Mouse (Mus musculus) embryonic facial prominence, embryonic 11.5 days (tissue): ENCODE results near the gene Flad1. TPM values are rescaled to one million over a fixed set of nuclear protein-coding genes. Genes with fewer than 3 reads are reported as not detected.

ENCODE experiments used
- ATAC-seq: fragments of 200-750 bp; cut with Nextera tagmentation; replicated peaks from 2 replicates; pipeline ENCODE4 v1.8.0; 2017; ENCODE audit warnings: low read depth; ENCODE audit not compliant: insufficient number of reproducible peaks, low FRiP score, low TSS enrichment
- DNase-seq: peaks from one replicate; pipeline ENCODE4 v3.0.0-alpha.2; 2015; ENCODE audit warnings: low spot score
- H3K27ac ChIP-seq: fragments of 300-500 bp; sonication (generic); replicated peaks from 2 replicates; pipeline ENCODE4 v1.5.1; 2014; ENCODE audit warnings: mild to moderate bottlenecking, low read depth, low read length, control low read depth
- H3K27me3 ChIP-seq: fragments of 300-500 bp; sonication (generic); 2 replicates; pipeline ENCODE4 v1.6.1; 2014; ENCODE audit warnings: mild to moderate bottlenecking, low read length, moderate library complexity, mixed read lengths; ENCODE audit not compliant: control insufficient read depth, insufficient read depth
- H3K36me3 ChIP-seq: fragments of 300-500 bp; sonication (generic); replicated peaks from 2 replicates; pipeline ENCODE4 v1.6.1; 2014; ENCODE audit warnings: low read depth, mild to moderate bottlenecking, low read length, moderate library complexity, mixed read lengths; ENCODE audit not compliant: control insufficient read depth, insufficient read depth
- H3K4me1 ChIP-seq: fragments of 300-500 bp; sonication (generic); 2 replicates; pipeline ENCODE4 v1.6.1; 2014; ENCODE audit warnings: low read length, mixed read lengths; ENCODE audit not compliant: control insufficient read depth, insufficient read depth
- H3K4me2 ChIP-seq: fragments of 300-500 bp; sonication (generic); 2 replicates; pipeline ENCODE4 v1.6.1; 2014; ENCODE audit warnings: low read depth, mild to moderate bottlenecking, control low read depth, low read length, moderate library complexity
- H3K4me3 ChIP-seq: fragments of 300-500 bp; sonication (generic); 2 replicates; pipeline ENCODE4 v1.5.1; 2014; ENCODE audit warnings: low read depth, low read length, control low read depth
- H3K9ac ChIP-seq: fragments of 300-500 bp; sonication (generic); replicated peaks from 2 replicates; pipeline ENCODE4 v1.6.1; 2014; ENCODE audit warnings: mild to moderate bottlenecking, control low read depth, low read length
- H3K9me3 ChIP-seq: fragments of 300-500 bp; sonication (generic); replicated peaks from 2 replicates; pipeline ENCODE4 v1.6.1; 2016; ENCODE audit warnings: mild to moderate bottlenecking, low read length, inconsistent platforms, mixed read lengths; ENCODE audit not compliant: control insufficient read depth
- WGBS: fragments of 180-500 bp; shearing (Covaris S2); extraction: QIAGEN DNeasy Blood & Tissue Kit; methylation state at CpG from one replicate; pipeline ENCODE4 v1.1.7; 2014; 5-methylcytosine and 5-hydroxymethylcytosine counted together
- polyA plus RNA-seq: library from polyadenylated mRNA; unstranded; fragments of >200 nt; fragmentation: Nextera tagmentation; extraction: Ambion mirVana; gene quantifications from 2 replicates; pipeline ENCODE4 v1.2.1, GENCODE M21; 2014

Flad1 gene
- polyA plus RNA-seq, 1 experiment from 2014 or later = 24.4 TPM

DNA sequence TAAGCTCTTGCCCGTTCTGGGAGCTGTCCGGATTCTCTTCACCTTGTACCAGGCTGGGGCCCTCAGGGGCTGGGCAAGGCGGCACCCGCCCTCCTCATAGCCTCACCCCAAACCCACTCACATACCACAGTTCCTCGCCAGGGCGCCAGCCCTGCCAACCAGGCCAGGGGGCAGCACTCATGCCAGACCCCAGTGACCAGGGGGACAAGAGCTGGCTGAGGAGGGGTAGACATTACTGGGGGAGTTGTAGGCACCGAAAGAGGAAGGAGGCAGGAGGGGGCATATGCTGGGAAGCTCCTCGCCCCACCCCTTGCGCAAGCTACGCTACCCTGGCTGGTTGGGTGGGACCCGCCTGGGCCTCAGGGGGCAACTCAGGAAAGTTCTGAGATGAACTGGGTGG lies 24.0 kb downstream of the Flad1 start:
- Histone ChIP-seq H3K4me2 (no peak overlapping the region; the same call in 1 of the 2 replicates), H3K4me1 (peaks cover 14% of the 10 kb centered on the region), H3K4me3 (no peak overlapping the region), H3K27me3 (peaks cover 16% of the 10 kb centered on the region), H3K36me3 (no peaks in the 10 kb centered on the region), H3K9me3 (no peaks in the 10 kb centered on the region), H3K27ac (no peak overlapping the region), H3K9ac (no peak overlapping the region)
- WGBS = 72% methylated on average over 11 of the region's 11 CpGs
- ATAC-seq (no peak), DNase-seq (no peak)

GRCm38 (mm10) chr3:89386438-89387420 lies 24.9 kb downstream of the Flad1 start:
- peaks cover 7% of the 10 kb centered on the region for H3K27me3 ChIP-seq
- H3K4me3 ChIP-seq = no peak overlapping the region
- no peak overlapping the region for H3K4me2 ChIP-seq
- DNase-seq (no peak), ATAC-seq (no peak)
- no peak overlapping the region for H3K27ac ChIP-seq
- no peaks in the 10 kb centered on the region for H3K9me3 ChIP-seq
- WGBS = 38% methylated on average over 16 of the region's 17 CpGs
- no peaks in the 10 kb centered on the region for H3K36me3 ChIP-seq
- peaks cover 8% of the 10 kb centered on the region for H3K4me1 ChIP-seq
- H3K9ac ChIP-seq = no peak overlapping the region

- H3K4me1 ChIP-seq = peaks cover 2% of the 10 kb centered on the region; the same call in 1 of the 2 replicates
- 32% methylated on average over 11 of the region's 11 CpGs for WGBS
Observed at GRCm38 (mm10) chr3:89385451-89385850, 26.2 kb downstream of the Flad1 start.

DNA sequence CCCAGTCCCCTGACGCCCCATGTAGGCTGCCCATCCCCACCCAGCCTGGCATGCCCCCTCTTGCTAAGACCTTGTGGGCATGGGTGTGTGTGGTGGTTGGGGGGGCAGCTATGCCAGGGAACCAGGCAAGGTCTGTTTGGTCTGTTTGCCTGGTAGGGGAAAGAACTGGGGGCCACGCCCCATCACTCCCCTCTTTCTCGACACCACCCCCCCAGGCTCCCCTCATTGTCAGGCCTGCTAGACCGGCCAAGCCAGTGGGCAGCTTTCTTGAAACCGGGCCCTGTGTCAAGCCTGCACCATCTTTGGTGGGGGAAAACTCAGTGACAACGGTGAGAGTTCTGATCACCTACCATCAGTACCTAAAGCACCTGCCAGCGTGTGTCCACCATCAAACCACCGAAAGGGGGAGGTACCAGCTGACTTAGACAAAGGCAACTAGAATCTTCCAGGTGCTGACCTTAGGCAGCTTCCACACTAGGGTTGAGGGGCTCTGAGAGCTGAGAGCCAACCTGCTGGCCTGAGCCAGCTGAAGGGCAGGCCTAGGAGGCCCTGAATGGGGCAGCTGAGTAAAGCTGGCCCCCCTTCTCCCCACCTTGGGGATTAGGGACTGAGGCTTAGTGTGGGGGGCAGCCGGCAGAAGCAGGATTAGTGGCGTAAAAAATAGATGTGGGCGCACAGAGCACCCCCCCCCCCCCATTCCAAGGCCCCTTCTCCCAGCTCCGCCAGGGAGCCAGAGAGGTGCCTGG lies 27.2 kb downstream of the Flad1 start:
- Histone ChIP-seq H3K9ac (no peak overlapping the region), H3K9me3 (no peaks in the 10 kb centered on the region), H3K4me3 (no peak overlapping the region), H3K4me1 (peaks cover 2% of the 10 kb centered on the region; the same call in 1 of the 2 replicates), H3K27ac (no peak overlapping the region), H3K4me2 (no peak overlapping the region), H3K36me3 (no peaks in the 10 kb centered on the region), H3K27me3 (no peaks in the 10 kb centered on the region)
- 59% methylated on average over 11 of the region's 12 CpGs for WGBS
- no peak for DNase-seq
- no peak for ATAC-seq

More at GRCm38 (mm10) chr3:89385451-89385850, 26.2 kb downstream of the Flad1 start:
- DNase-seq (no peak), ATAC-seq (no peak)
- Histone ChIP-seq H3K27me3 (no peaks in the 10 kb centered on the region), H3K4me3 (no peak overlapping the region), H3K36me3 (no peaks in the 10 kb centered on the region), H3K9me3 (no peaks in the 10 kb centered on the region), H3K27ac (no peak overlapping the region), H3K4me2 (no peak overlapping the region), H3K9ac (no peak overlapping the region)

DNA sequence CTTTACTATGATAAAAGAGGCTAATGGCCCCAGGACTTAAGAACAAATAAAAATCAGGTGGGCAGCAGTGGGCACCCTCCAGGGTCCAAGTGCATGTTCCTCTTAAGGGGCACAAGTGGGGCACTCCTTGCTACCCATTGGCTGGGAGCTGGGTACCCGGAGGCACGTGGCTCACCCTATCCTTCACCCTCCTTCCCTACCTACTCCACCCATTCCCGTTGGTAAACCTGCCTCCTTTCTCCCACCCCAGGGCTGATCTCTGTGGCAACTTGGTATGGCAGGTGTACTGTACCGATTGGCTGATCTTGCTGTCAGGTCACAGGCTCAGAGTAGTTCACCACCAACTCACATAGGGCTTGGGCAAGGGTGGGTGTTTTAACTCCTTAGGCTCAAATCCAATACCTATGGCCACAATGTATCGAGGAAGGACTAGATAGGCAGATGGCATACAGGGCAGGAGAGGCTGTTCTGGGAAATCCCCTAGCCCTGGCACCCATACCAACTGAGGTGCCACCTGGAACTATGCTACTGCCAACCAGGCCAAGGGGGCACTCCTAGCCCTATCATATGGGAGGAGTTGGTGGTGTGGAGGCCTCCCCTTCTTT lies 27.9 kb downstream of the Flad1 start:
- Histone ChIP-seq H3K4me1 (peaks cover 3% of the 10 kb centered on the region; the same call in 1 of the 2 replicates), H3K27me3 (no peaks in the 10 kb centered on the region), H3K4me2 (no peak overlapping the region), H3K9me3 (no peaks in the 10 kb centered on the region), H3K4me3 (no peak overlapping the region), H3K36me3 (no peaks in the 10 kb centered on the region), H3K9ac (no peak overlapping the region), H3K27ac (no peak overlapping the region)
- WGBS = 83% methylated on average over 5 of the region's 5 CpGs
- DNase-seq (no peak), ATAC-seq (no peak)

DNA sequence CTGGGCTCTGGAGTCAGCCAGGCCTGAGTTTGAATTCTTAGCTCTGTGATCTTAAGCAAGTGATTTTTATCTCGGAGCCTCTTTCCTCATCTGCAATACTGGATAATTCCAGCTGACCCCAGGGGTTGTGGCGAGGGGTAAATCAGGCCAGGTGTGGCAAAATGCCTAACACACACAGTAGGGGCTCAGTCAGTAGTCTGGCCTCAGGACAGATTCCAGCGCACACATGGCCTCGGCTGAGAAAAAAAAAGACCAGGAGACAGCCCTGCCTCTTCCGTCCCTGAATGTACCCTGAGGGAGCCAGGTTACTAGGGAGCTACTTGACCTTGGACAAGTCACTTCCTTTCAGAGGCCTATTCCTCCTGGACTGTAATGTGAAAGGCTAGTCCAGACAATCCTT lies 28.7 kb downstream of the Flad1 start:
- WGBS = 66% methylated on average over 5 of the region's 5 CpGs
- H3K4me1 ChIP-seq = peaks cover 5% of the 10 kb centered on the region

GRCm38 (mm10) chr3:89382033-89382882 lies 29.4 kb downstream of the Flad1 start:
- DNase-seq (no peak), ATAC-seq (no peak)
- Histone ChIP-seq H3K36me3 (no peaks in the 10 kb centered on the region), H3K4me1 (peaks cover 5% of the 10 kb centered on the region), H3K4me2 (no peak overlapping the region), H3K9ac (no peak overlapping the region), H3K4me3 (no peak overlapping the region), H3K9me3 (no peaks in the 10 kb centered on the region), H3K27ac (no peak overlapping the region), H3K27me3 (no peaks in the 10 kb centered on the region)
- WGBS = 81% methylated on average over 9 of the region's 9 CpGs

More for the DNA sequence above, 28.7 kb downstream of the Flad1 start:
- no peak overlapping the region for H3K27ac ChIP-seq
- H3K27me3 ChIP-seq = no peaks in the 10 kb centered on the region
- no peak overlapping the region for H3K9ac ChIP-seq
- no peaks in the 10 kb centered on the region for H3K9me3 ChIP-seq
- ATAC-seq = no peak
- no peaks in the 10 kb centered on the region for H3K36me3 ChIP-seq
- H3K4me2 ChIP-seq = no peak overlapping the region
- DNase-seq = no peak
- no peak overlapping the region for H3K4me3 ChIP-seq
